Mouse (Mus musculus) heart, embryonic 14.5 days (tissue): ENCODE measurements around the gene Olfr547. TPM values are rescaled to one million over a fixed set of nuclear protein-coding genes. Genes with fewer than 3 reads are reported as not detected.

Experiments used
- ATAC-seq: fragments of 200-750 bp; cut with Nextera tagmentation; 2 replicates; pipeline ENCODE4 v1.8.0; 2017; ENCODE audit warnings: low read depth, moderate TSS enrichment; ENCODE audit not compliant: insufficient number of reproducible peaks, insufficient read depth, low FRiP score
- H3K27ac ChIP-seq, 2 experiments: fragments of 200-500 bp in 1 of 2; fragments of 300-500 bp in 1 of 2; sonication (generic) in 1 of 2; replicated peaks in 1 of 2; 2 replicates each; pipeline ENCODE4 v1.5.1; 2012 to 2014; ENCODE audit warnings: low read depth in 2 of 2, low read length in 2 of 2, control low read depth in 1 of 2, mild to moderate bottlenecking in 1 of 2, mixed read lengths in 1 of 2; ENCODE audit not compliant: control insufficient read depth in 1 of 2, insufficient read depth in 1 of 2
- H3K27me3 ChIP-seq: fragments of 300-500 bp; sonication (generic); 2 replicates; pipeline ENCODE4 v1.6.1; 2014; ENCODE audit warnings: mild to moderate bottlenecking, low read length, control low read depth; ENCODE audit not compliant: control insufficient read depth, insufficient read depth
- H3K36me3 ChIP-seq: fragments of 300-500 bp; sonication (generic); 2 replicates; pipeline ENCODE4 v1.6.1; 2014; ENCODE audit warnings: mild to moderate bottlenecking, control low read depth, low read length, mixed read lengths; ENCODE audit not compliant: control insufficient read depth, insufficient read depth
- H3K4me1 ChIP-seq, 2 experiments: fragments of 200-500 bp in 1 of 2; fragments of 300-500 bp in 1 of 2; sonication (generic) in 1 of 2; 2 replicates each; pipeline ENCODE4 v1.6.1; 2012 to 2014; ENCODE audit warnings: low read length in 2 of 2, control low read depth in 1 of 2, mixed read lengths in 1 of 2; ENCODE audit not compliant: control insufficient read depth in 2 of 2, insufficient read depth in 2 of 2
- H3K4me2 ChIP-seq: fragments of 300-500 bp; sonication (generic); 2 replicates; pipeline ENCODE4 v1.6.1; 2014; ENCODE audit warnings: mild to moderate bottlenecking, low read length
- H3K4me3 ChIP-seq, 2 experiments: fragments of 200-500 bp in 1 of 2; fragments of 300-500 bp in 1 of 2; sonication (generic) in 1 of 2; 2 replicates each; pipeline ENCODE4 v1.5.1; 2012 to 2014; ENCODE audit warnings: low read length in 2 of 2, mild to moderate bottlenecking in 2 of 2, control low read depth in 1 of 2, low read depth in 1 of 2, moderate library complexity in 1 of 2; ENCODE audit not compliant: control insufficient read depth in 1 of 2, insufficient read depth in 1 of 2
- H3K9ac ChIP-seq: fragments of 300-500 bp; sonication (generic); 2 replicates; pipeline ENCODE4 v1.6.1; 2014; ENCODE audit warnings: mild to moderate bottlenecking, low read length
- H3K9me3 ChIP-seq: fragments of 300-500 bp; sonication (generic); 2 replicates; pipeline ENCODE4 v1.6.1; 2016; ENCODE audit warnings: low read length, control low read depth; ENCODE audit not compliant: control insufficient read depth
- WGBS: fragments of 180-500 bp; shearing (Covaris S2); extraction: QIAGEN DNeasy Blood & Tissue Kit; methylation state at CpG from one replicate; pipeline ENCODE4 v1.1.7; 2014; 5-methylcytosine and 5-hydroxymethylcytosine counted together
- polyA plus RNA-seq: library from polyadenylated mRNA; unstranded; fragments of >200 nt; fragmentation: Nextera tagmentation; extraction: Ambion mirVana; gene quantifications from 2 replicates; pipeline ENCODE4 v1.2.1, GENCODE M21; 2014

Gene Olfr547
- polyA plus RNA-seq, 1 experiment from 2014 or later = not detected

GRCm38 (mm10) chr7:102566219-102566618 lies 31.7 kb downstream of the Olfr547 start:
- H3K4me1 ChIP-seq = peaks cover 2 to 8% of the 10 kb centered on the region in 2 experiments; a peak in 2 of 4 replicates
- no peak overlapping the region for H3K9ac ChIP-seq
- H3K9me3 ChIP-seq = no peaks in the 10 kb centered on the region
- no peak for ATAC-seq
- H3K27me3 ChIP-seq = no peaks in the 10 kb centered on the region
- H3K27ac ChIP-seq = no peak overlapping the region
- 85% methylated on average over 4 of the region's 4 CpGs for WGBS
- no peaks in the 10 kb centered on the region for H3K36me3 ChIP-seq
- no peak overlapping the region for H3K4me2 ChIP-seq
- H3K4me3 ChIP-seq = no peak overlapping the region

GRCm38 (mm10) chr7:102571142-102571541 lies 36.6 kb downstream of the Olfr547 start, which contains the start of gene Olfr550:
Gene Olfr550 (plus strand): TSS chr7:102571442.
- Histone ChIP-seq H3K4me3 (no peak within 1 kb of the TSS), H3K9ac (no peak within 1 kb of the TSS), H3K9me3 (no peaks in the 10 kb centered on the region), H3K4me1 (no peaks in the 10 kb centered on the region), H3K4me2 (no peak within 1 kb of the TSS), H3K27me3 (no peaks in the 10 kb centered on the region), H3K36me3 (no peaks in the 10 kb centered on the region), H3K27ac (no peak within 1 kb of the TSS)
- WGBS = 85% methylated on average over 8 of the region's 8 CpGs
- no peak for ATAC-seq

DNA sequence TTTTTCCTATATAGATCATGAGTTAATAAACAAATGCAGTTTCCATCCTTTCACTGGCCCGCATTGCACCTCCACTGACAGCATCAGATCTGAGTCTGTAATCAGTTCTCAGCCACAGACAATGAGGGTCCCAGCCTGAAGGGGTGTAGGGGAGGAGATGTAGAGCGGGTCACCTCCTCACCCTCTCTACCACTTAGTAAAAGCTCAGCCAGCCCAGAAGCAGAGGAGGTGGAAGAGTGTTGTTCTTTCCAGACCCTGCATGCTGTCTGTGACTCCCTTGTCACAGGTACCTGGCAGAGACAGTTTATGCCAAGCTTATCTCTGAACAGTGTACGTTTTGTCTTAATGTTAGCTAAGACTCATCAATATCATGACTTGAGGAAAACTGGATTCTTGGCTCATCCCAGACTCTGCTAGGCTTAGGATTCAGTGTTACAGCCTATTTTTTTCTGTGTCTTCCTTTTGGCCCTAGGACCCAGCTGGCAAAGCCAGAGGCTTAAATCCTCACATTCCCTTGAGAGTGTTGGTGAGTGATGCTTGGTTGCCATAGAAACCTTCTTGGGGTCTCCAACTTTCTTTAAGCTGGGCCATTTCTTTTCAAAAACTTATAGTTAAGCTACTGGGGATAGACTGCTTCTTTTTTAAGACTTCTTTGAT lies 38.8 kb downstream of the Olfr547 start:
- no peak for ATAC-seq
- Histone ChIP-seq H3K9me3 (no peaks in the 10 kb centered on the region), H3K27me3 (no peaks in the 10 kb centered on the region), H3K9ac (no peak overlapping the region), H3K4me3 (no peak overlapping the region), H3K4me1 (no peaks in the 10 kb centered on the region), H3K27ac (no peak overlapping the region), H3K36me3 (no peaks in the 10 kb centered on the region), H3K4me2 (no peak overlapping the region)
- WGBS = 62% methylated on average over 3 of the region's 3 CpGs

DNA sequence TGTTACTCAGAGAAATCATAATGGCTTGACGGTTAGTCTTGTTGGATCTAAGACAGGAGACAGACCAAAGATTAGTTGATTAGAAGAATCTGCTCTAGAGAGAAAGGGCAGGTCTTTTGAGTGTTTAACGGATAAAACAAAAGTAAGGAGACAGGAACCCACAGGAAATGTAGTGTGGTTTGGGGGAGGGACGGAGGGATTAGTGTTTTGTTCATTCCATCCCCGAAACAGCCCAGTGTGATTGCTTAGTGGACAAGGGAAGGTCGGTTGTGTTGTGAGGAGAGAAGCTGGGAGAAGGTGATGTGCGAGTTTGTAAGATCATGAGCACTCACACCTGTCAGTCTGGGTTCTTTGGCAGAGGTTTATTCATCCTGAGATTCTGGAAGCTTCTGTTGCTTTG lies 41.4 kb downstream of the Olfr547 start:
- no peak for ATAC-seq
- no peaks in the 10 kb centered on the region for H3K9me3 ChIP-seq
- no peak overlapping the region for H3K9ac ChIP-seq
- H3K4me1 ChIP-seq = no peaks in the 10 kb centered on the region
- H3K36me3 ChIP-seq = no peaks in the 10 kb centered on the region
- 62% methylated on average over 6 of the region's 6 CpGs for WGBS
- no peaks in the 10 kb centered on the region for H3K27me3 ChIP-seq
- H3K4me3 ChIP-seq = no peak overlapping the region
- no peak overlapping the region for H3K27ac ChIP-seq
- H3K4me2 ChIP-seq = no peak overlapping the region

Other genes starting within 250 kb of the Olfr547 start
- gene Rrm1, start 93.1 kb upstream of the Olfr547 start, polyA plus RNA-seq = 119 TPM in 2 replicates
- 0.27 and 0.41 TPM in 2 replicates for gene Olfr543, start 53.1 kb upstream of the Olfr547 start, polyA plus RNA-seq
- gene Olfr544, start 46.4 kb upstream of the Olfr547 start, polyA plus RNA-seq = 0.12 and 0.13 TPM in 2 replicates
- not detected in 2 replicates for gene Olfr545, start 35.2 kb upstream of the Olfr547 start, polyA plus RNA-seq
- not detected in 2 replicates for gene Olfr548-ps1, start 6.1 kb downstream of the Olfr547 start, polyA plus RNA-seq
- gene Olfr549, start 15.1 kb downstream of the Olfr547 start, polyA plus RNA-seq = not detected in 2 replicates
- gene Trim21, start 30.7 kb downstream of the Olfr547 start, polyA plus RNA-seq = 0.57 and 0.96 TPM in 2 replicates
- not detected in 2 replicates for gene Olfr550, start 36.7 kb downstream of the Olfr547 start, polyA plus RNA-seq
- gene Olfr551, start 57.1 kb downstream of the Olfr547 start, polyA plus RNA-seq = not detected in 2 replicates
- gene Olfr552, start 63.0 kb downstream of the Olfr547 start, polyA plus RNA-seq = not detected in 2 replicates
- not detected in 2 replicates for gene Olfr553, start 83.5 kb downstream of the Olfr547 start, polyA plus RNA-seq
- not detected in 2 replicates for gene Olfr554, start 103.7 kb downstream of the Olfr547 start, polyA plus RNA-seq
- not detected in 2 replicates for gene Olfr555, start 124.1 kb downstream of the Olfr547 start, polyA plus RNA-seq
- gene Olfr556, start 130.2 kb downstream of the Olfr547 start, polyA plus RNA-seq = not detected in 2 replicates
- gene Trim68, start 152.6 kb downstream of the Olfr547 start, polyA plus RNA-seq = 13.5 and 16.3 TPM in 2 replicates
- not detected in 2 replicates for gene Olfr557, start 161.2 kb downstream of the Olfr547 start, polyA plus RNA-seq
- gene Olfr558, start 167.5 kb downstream of the Olfr547 start, polyA plus RNA-seq = 0.20 and 0.30 TPM in 2 replicates
- not detected in 2 replicates for gene Olfr33, start 184.3 kb downstream of the Olfr547 start, polyA plus RNA-seq
- gene Olfr559, start 192.7 kb downstream of the Olfr547 start, polyA plus RNA-seq = 0.12 TPM in 1 of 2 replicates, not detected in the other
- gene Olfr560, start 224.6 kb downstream of the Olfr547 start, polyA plus RNA-seq = not detected in 2 replicates
- gene Olfr78, start 224.7 kb downstream of the Olfr547 start, polyA plus RNA-seq = not detected in 2 replicates
- not detected in 2 replicates for gene Olfr561, start 236.5 kb downstream of the Olfr547 start, polyA plus RNA-seq